Mouse (Mus musculus) 3134 (cell line): Measurements from ENCODE around the gene Prkci.

Experiments used
- DNase-seq: peaks from one replicate; pipeline ENCODE4 v3.0.0-alpha.2; 2011; ENCODE audit warnings: low spot score; ENCODE audit not compliant: insufficient read length; ENCODE audit errors: extremely low read depth

Gene Prkci

DNA sequence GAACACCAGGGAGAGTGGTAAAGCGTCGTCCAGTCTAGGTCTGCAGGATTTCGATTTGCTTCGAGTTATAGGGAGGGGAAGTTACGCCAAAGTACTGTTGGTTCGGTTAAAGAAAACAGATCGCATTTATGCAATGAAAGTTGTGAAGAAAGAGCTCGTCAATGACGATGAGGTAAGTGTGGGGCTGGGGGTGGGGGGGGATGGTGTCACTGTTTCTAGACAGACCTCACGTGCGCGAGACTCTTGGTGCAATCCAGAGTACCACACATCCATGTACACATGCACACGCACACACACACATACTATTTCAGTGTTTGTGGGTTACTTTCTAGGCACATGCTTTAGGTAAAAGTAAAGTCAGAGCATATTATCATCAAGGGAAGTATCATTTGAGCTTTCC, 42.3 kb downstream of the Prkci start:
- DNase-seq, result no peak

DNA sequence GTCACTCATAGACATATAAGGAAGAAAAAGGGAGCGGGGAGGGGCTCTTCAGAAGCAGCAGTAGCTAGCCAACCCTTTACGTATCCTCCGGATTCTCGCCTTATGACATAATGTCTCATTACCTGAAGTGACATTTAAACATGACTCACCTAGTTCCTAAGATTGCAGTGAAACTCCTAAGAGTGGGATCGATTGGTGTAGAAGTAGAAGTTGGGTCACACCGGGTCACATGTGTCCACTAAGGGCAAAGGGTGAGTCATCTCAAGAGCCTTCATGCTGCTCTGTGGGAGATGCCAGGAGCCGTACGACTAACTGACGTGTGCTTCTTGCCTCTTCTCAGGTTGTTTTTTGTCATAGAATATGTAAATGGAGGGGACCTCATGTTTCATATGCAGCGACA, 43.1 kb downstream of the Prkci start:
- no peak for DNase-seq

DNA sequence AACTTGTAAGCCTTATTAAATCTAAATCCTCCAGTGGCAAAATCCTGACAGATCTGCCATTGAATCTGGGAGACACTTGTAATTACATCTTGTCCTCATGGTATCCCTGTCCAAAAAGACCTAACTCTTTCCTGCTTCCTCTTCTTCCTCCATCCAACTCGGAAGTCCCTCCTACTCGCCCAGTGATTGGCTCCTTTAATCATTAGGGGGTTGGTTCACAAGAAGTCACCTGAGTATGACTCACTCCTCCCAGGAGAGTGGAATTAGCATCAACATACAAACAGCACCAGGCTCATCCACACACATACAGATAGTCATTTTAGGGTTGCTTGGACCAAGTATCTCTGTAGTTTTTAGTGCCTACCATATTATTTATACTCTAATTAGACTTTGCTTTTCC, 47.4 kb downstream of the Prkci start:
- DNase-seq, result no peak

DNA sequence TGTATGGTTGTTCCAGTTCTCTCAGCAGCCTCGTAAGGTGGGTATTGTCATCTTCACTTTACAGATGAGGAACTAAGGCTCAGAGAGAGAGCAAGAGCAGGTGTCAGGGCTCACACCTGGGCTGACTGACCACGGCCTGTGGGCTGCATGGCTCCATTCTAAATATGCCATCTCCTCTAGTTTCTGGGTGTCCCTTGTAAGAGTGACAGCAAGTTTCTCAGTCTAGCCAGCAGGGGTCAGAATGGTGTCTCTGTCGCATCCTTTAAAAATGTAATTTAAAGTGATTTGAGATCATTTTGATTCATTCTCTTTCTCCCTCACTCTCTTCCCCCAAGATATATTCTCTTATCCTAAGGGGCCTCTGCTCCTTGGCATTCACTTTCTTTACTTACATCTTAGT, 51.7 kb downstream of the Prkci start:
- DNase-seq, result no peak

DNA sequence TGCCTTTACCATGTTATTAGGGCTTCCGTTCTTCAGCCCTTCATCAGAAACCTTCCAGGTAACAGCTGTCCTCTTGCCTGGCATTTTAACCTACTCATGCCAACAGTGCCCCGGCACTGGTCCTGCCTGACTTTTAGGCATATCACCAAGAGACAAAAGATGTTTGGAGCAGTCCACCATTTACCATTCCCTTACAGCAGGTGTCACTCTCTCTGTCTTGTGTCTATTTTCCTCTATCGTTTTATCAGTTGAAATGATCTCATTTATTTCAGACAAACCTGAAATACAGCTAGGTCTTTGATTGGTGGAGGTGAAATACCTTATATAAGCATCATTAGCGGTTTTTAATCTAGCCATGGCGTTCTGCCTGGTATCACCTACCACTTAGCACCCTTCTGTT, 53.5 kb downstream of the Prkci start:
- DNase-seq, result no peak

DNA sequence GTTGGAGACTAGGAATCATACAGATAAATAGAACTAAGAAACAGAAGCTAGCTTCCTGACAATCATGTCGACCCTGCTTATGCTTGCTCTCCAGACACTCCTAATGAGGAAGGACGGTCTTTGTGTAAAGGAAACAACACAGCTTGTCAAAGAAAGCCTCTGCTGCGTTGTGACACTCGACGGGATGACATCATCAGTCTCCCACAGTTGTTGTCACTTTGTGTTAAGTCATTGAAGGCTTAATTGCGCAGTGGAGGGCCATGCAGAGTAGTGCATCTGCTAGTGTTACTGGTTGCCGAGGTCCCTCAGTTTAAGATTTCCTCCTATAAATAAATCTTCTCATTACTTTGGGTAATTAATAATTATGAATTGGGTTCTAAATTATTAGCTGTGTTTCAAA, 54.8 kb downstream of the Prkci start:
- no peak for DNase-seq

DNA sequence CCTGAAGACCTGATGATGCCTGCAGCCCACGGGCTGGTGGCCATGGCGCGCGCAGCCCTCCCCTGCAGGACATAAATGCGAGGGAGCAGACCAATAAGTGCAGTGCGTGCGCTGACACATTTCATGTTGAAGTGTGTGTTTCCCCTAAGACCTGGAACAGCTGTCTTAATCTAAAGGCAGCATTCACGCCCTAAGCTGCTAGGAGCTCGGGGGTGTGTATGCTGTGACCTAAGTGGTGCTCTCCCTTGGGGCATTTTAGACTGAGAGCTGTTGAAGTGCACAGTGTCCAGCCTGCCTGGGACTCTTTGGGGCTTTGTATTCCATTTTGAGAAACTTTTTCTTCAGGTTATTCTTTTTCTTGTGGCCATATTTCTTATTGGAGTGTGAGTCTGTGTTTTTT, 56.2 kb downstream of the Prkci start:
- DNase-seq, result no peak

DNA sequence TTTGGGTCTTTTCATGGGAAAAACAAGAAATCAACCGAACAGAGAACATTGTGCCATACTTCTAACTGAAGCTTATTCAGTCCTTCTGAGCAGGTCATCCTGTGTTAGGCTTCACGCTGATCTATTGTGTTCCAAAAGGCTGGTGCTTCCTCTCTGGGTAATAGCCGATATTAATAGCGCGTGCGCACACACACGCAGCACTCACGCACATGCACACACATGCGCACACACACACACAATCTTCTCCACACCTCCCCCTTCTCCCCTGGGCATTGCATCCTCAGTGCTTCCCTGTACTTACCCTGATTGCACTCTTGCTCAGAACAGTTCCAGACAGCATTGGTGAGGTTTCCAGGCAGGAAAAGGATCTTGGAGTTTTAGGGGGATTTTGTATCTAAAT, 57.6 kb downstream of the Prkci start:
- DNase-seq, result no peak

DNA sequence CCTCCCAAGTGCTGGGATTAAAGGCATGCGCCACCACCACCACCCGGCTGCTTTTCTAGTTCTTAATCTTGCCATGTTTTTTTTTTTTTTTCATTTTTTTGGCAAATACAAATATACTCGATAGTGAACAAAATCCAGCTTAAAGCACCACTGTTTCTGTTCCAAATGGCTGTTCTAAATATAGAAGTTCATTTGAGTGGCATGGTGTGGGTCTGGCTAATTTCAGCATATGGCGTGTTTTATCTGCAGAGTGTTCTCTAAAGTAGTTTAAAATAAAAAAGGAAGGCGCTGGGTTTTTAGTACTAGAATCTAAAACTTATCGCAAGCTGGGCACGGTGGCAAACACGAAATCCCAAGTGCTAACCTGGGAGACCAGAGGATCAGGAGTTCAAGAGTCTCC, 59.3 kb downstream of the Prkci start:
- DNase-seq, result no peak

DNA sequence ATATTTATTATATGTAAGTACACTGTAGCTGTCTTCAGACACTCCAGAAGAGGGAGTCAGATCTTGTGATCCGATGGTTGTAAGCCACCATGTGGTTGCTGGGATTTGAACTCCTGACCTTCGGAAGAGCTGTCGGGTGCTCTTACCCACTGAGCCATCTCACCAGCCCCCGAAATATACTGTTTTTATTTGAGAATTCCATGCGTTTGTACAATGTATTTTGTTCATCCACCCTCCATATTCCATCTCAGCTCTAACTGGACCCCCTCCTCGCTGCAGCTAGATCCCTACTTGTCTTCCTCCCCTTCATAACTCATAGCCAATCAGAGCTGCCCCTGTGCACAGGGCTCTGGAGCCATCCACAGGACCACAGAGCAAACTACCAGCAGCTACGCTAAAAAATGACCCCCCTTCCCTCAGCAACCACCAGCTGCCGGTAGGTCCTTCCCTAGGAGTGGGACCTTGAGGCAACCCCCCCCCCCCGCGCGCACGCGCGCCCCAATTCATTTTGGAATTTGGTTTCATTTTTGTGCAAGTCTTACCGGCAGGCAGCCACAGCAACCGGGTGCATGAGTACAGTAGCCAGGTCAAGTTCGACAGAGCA, 60.6 kb downstream of the Prkci start:
- peak; percentile 83 for DNase-seq

DNA sequence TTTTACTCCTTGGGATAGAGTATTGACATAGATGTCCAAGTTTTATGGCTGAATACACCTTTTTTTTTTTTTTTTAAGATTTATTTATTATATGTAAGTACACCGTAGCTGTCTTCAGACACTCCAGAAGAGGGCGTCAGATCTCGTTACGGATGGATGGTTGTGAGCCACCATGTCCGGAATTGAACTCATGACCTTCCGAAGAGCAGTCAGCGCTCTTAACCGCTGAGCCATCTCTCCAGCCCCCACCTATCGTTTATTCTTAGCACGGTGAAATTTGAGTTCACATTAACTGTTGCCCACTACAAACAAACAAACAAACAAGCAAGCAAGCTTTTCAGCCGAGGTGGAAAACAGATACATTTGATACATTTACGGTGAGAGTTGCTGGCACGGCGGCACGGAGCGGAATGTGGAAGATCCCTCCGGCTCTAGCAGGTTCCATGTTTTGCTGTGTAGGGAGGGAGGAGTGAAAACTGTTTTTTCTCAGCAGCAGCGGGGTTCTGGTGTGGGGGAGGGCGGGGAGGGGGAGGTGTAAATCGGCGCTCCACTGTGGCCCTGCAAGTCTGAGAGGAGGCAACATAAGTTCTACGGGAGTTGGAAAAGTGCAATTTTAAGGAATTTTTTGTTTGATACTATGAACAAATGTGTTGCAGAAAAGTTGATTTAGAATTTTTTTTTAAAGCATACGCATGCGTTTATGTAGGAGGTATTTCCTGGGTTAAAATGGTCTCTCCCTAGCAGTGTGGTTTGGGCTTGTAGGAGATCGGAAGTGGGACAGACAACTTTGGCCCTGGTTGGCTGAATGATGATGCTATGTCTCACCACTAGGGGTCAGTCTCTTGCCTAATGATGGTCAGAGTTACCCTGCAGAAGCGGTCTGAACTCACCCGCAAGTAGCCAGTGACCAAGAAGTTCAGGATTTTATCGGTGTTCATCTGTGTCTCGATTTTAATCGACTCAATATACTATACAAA, 61.4 kb downstream of the Prkci start:
- DNase-seq, result peak; percentile 70

DNA sequence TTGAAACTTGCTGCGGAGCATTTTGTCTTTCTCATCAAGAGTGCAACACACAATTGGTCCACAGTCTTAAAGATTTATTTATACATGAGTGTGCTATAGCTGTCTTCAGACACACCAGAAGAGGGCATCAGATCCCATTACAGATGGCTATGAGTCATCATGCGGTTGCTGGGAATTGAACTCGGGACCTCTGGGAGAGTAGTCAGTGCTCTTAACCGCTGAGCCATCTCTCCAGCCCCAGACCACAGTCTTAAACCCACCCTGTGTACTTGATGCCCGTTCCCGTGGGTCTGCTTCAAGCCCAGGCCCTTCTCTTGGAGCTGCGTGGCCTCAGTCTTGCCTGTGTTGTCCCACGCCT, 65.2 kb downstream of the Prkci start:
- DNase-seq, result no peak

DNA sequence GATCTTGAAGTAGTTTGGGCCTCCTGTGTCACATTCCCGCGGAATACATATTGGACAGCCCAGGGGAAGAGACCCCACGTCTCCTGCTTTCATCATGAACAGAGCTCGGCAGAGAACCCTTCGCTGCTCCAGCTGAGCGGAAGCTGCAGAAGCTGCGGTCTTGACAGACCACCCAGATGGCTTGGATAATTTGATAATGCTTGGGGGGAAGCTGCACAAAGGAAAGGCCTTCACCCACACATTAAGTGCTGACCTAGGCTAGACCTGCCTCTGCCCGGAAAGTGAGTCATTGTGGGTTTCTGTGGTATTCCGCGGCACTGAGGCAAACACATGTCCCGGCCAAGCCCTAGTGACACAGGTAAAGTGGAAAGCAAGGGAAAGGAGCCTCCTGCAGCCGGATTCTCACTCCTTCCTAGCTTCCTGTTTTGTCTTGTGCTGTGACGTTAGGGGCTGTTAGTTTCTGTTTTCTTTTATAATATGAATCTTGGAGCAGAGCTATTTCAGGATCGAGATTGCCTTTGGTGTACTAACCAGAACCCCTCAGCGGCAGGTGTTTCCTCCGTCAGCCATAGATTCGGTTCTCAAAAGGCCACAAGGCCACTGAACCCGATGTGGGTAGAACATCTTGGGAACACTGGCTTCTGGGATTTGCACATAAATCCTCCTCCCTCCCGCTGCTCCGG, 65.7 kb downstream of the Prkci start:
- peak; percentile 75 for DNase-seq

DNA sequence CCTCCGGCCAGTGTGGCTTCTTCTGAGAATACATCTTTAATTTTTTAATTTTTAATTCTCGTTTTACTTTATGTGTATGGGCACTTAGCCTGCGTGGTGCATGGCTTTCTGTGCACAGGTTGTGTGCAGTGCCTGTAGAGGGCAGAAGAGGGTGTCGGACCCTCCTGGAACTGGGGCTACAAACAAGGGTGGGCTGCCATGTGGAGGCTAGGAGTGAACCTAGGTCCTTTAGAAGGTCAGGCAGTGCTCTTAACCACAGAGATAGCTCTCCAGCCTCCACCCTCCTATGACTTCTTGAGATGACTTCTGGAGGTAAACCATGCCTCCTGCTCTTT, 66.2 kb downstream of the Prkci start:
- DNase-seq, result no peak

DNA sequence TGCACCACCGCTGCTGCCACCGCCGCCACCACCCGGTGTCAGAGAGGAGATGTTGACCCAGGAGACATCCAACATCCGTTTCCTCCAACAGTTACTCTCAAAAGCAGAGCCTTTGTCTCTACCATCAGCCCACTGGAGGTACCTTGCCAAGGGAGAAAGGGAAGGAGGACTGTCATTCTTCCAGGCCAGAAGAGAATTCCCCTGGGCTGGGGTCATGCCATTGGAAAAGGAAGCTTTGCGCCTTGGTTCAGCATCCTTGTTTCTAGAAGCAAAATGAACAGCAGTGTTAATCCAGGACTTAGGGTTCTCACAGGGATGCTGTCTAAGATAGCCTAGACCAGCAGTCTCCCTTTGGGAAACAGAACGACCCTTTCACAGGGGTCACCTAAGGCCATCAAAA, 66.8 kb downstream of the Prkci start:
- DNase-seq, result no peak

DNA sequence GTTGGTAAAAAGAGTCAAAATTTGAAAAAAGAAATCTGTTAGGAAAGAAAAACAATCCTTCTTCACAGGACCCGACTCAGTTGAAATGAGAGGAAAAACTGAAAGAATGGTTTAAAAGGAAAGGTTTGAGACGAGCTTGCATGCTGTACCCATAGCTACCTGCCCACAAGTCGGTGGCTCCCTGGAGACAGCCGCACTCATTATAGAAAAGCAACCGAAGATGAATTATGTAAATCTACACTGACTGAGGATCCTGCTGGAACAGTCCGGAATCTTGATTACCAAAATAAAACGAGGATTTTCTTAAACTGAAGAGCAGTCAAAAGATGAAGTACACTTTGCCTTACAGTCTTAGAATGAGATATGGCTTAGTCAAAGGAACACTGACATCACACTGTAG, 72.9 kb downstream of the Prkci start:
- DNase-seq, result no peak

DNA sequence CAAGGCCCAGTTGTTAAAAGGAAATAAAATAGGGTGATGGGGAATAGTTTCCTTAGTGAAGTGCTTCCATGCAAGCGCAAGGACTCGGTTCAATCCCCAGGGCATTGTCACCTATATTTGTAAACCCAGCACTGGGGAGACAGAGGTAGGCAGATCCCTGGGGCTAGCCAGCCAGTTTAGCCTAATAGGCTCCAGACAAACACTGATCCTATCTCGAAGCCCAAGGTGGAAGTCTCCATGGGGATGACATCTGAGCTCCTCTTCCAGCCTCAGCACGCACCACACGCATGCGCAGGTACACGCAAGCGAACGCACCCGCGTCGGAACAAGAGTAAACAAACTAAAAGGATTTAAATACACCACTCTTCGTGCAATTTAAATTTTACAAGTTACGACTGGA, 76.3 kb downstream of the Prkci start:
- no peak for DNase-seq

DNA sequence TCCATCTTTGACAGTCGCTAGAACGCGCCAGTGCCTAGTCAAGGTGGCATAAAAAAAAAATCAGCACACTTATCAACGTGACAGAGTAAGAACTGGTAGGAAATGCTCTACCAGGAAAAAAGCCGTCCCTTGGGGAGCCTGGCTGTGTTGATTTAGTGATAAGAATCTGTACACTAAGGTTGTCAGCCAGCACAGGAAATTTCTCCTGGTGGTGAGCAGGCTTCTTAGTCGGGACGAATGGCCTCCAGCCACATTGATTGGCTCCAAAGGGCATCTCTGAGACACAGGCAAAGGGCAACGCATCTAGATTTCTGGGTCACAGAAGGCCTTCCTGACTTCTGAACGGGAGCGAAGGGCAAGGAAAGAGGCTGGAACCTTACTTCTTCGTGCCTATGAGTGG, 80.3 kb downstream of the Prkci start:
- DNase-seq, result no peak

DNA sequence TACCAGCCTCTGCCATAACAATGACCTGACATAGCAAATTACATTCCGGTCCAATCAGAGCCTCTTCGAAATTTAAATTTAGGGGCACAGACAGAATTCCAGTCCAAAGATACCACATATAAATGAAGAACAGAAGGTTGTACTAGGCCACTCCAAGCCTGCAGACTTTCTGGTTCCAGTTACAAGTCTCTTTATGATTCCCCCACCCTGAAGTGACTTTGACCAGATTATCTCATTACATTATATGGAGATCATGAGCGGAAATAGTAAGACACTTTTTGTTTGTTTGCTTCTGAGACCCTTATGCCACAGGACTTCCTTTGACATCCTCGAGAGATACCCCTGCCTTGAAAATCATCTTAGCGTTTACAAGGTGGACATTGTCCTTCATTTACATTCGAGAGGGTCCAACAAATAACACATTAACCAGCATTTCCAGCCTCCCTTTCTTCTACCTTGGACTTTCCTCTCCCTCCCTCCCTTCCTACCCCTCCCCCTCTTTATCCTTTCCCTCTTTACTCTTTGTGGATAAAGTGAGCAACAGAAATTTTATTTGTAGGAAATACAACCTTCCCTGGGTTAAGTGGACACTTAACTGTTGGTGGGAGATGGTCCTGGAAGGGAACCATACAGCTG, 81.6 kb downstream of the Prkci start:
- DNase-seq, result no peak

DNA sequence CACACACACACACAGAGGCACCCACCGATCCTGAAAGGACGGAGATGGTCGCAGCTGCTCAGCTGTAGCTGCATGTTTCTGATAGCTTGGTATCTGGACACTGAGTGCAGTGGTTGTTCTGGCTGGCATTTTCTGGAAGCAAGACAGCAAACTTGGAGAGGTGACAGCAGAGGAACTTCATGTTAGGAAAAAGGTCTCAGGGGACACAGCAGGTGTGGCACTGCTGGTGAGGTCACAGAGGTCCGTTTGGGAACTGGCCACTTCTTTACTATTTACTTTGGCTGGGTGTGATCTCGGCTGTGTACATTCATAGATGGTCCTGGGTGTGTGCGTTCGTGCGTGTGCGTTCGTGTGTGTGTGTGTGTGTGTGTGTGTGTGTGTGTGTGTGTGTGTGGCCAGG, 83.9 kb downstream of the Prkci start:
- DNase-seq, result no peak

DNA sequence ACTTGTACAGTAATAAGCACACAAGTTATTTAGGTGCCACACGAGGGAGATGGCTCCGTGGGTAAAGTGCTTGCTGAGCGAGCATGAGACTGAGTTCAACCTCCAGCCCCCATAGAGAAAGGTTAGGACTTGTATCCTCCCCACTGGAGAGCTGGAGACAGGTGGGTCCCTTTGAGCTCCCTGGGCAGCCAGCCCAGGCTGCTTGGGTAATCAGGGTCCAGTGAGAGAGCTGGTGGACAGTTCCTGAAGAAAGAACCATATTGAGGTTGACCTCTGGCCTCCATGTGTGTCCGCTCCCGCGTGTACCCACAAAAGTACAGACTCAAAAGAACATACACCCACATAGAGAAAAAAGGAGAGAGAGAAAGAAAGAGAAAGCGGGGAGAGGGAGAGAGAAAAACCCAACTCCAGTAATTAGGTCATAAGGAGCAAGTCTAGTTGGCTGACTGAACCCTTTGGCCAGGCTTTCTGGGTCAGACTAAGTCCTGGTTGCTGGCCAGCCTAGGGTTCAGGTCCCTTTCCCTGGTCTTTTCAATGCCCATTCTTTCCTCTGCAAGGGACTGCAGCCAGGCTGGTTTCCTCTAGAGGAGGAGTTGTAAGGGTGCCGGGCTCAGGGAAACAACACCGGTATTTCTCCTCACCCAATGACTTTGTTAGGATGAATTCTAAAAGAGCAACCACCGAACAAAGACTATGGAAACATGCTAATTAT, 85.4 kb downstream of the Prkci start:
- no peak for DNase-seq
